Mouse (Mus musculus) heart, embryonic 14.5 days (tissue): ENCODE results near the gene Hist1h3h. TPM values are rescaled to one million over a fixed set of nuclear protein-coding genes. Genes with fewer than 3 reads are reported as not detected.
A peak's percentile ranks its signal among the peaks of the same experiment; 100 is the strongest.
"Not testable (repeated sequence)": the region's sequence is repeated elsewhere in the genome, so short reads cannot be mapped to it uniquely, and the experiment has no call there.

Experiments
- ATAC-seq: fragments of 200-750 bp; cut with Nextera tagmentation; 2 replicates; pipeline ENCODE4 v1.8.0; 2017; ENCODE audit warnings: low read depth, moderate TSS enrichment; ENCODE audit not compliant: insufficient number of reproducible peaks, insufficient read depth, low FRiP score
- H3K27ac ChIP-seq, 2 experiments: fragments of 200-500 bp in 1 of 2; fragments of 300-500 bp in 1 of 2; sonication (generic) in 1 of 2; replicated peaks in 1 of 2; 2 replicates each; pipeline ENCODE4 v1.5.1; 2012 to 2014; ENCODE audit warnings: low read depth in 2 of 2, low read length in 2 of 2, control low read depth in 1 of 2, mild to moderate bottlenecking in 1 of 2, mixed read lengths in 1 of 2; ENCODE audit not compliant: control insufficient read depth in 1 of 2, insufficient read depth in 1 of 2
- H3K27me3 ChIP-seq: fragments of 300-500 bp; sonication (generic); 2 replicates; pipeline ENCODE4 v1.6.1; 2014; ENCODE audit warnings: mild to moderate bottlenecking, low read length, control low read depth; ENCODE audit not compliant: control insufficient read depth, insufficient read depth
- H3K36me3 ChIP-seq: fragments of 300-500 bp; sonication (generic); 2 replicates; pipeline ENCODE4 v1.6.1; 2014; ENCODE audit warnings: mild to moderate bottlenecking, control low read depth, low read length, mixed read lengths; ENCODE audit not compliant: control insufficient read depth, insufficient read depth
- H3K4me1 ChIP-seq, 2 experiments: fragments of 200-500 bp in 1 of 2; fragments of 300-500 bp in 1 of 2; sonication (generic) in 1 of 2; 2 replicates each; pipeline ENCODE4 v1.6.1; 2012 to 2014; ENCODE audit warnings: low read length in 2 of 2, control low read depth in 1 of 2, mixed read lengths in 1 of 2; ENCODE audit not compliant: control insufficient read depth in 2 of 2, insufficient read depth in 2 of 2
- H3K4me2 ChIP-seq: fragments of 300-500 bp; sonication (generic); 2 replicates; pipeline ENCODE4 v1.6.1; 2014; ENCODE audit warnings: mild to moderate bottlenecking, low read length
- H3K4me3 ChIP-seq, 2 experiments: fragments of 200-500 bp in 1 of 2; fragments of 300-500 bp in 1 of 2; sonication (generic) in 1 of 2; 2 replicates each; pipeline ENCODE4 v1.5.1; 2012 to 2014; ENCODE audit warnings: low read length in 2 of 2, mild to moderate bottlenecking in 2 of 2, control low read depth in 1 of 2, low read depth in 1 of 2, moderate library complexity in 1 of 2; ENCODE audit not compliant: control insufficient read depth in 1 of 2, insufficient read depth in 1 of 2
- H3K9ac ChIP-seq: fragments of 300-500 bp; sonication (generic); 2 replicates; pipeline ENCODE4 v1.6.1; 2014; ENCODE audit warnings: mild to moderate bottlenecking, low read length
- H3K9me3 ChIP-seq: fragments of 300-500 bp; sonication (generic); 2 replicates; pipeline ENCODE4 v1.6.1; 2016; ENCODE audit warnings: low read length, control low read depth; ENCODE audit not compliant: control insufficient read depth
- WGBS: fragments of 180-500 bp; shearing (Covaris S2); extraction: QIAGEN DNeasy Blood & Tissue Kit; methylation state at CpG from one replicate; pipeline ENCODE4 v1.1.7; 2014; 5-methylcytosine and 5-hydroxymethylcytosine counted together
- polyA plus RNA-seq: library from polyadenylated mRNA; unstranded; fragments of >200 nt; fragmentation: Nextera tagmentation; extraction: Ambion mirVana; gene quantifications from 2 replicates; pipeline ENCODE4 v1.2.1, GENCODE M21; 2014

Gene Hist1h3h
- polyA plus RNA-seq, 1 experiment from 2014 or later, result 4.4 TPM

DNA sequence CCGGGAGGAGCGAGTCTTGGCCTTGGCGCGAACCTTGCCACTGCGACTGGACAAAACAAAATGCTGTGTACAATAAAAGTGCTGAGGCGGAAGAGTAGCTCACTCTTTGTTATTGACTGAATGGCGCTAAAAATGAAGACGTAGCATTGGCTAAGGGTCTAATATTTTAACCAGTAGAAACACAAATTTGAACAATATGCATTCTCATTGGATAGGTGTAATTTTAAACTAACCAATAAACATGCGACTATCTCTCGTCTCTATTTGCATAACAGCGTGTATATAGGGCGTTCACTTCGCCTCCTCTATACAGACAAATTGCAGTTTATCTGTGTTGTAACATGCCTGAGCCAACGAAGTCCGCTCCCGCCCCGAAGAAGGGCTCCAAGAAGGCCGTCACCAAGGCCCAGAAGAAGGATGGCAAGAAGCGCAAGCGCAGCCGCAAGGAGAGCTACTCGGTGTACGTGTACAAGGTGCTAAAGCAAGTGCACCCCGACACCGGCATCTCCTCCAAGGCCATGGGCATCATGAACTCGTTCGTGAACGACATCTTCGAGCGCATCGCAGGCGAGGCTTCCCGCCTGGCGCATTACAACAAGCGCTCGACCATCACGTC lies 4.4 kb downstream of the Hist1h3h start, which contains the start of gene Hist1h2bm:
Gene Hist1h2bm, plus strand, starts transcription at position 288 of the 616 bp plus-strand sequence.
- WGBS, result under 1% methylated on average over 36 of the region's 37 CpGs
- H3K9ac ChIP-seq, result peak within 1 kb of the TSS; percentile 69
- peak within 1 kb of the TSS; percentile 66 for H3K4me2 ChIP-seq
- H3K4me1 ChIP-seq, result peaks cover 2 to 16% of the 10 kb centered on the region in 2 experiments
- peak; percentile 97 for ATAC-seq
- peak within 1 kb of the TSS; percentile 80 to 90 for H3K27ac ChIP-seq
- not testable (repeated sequence) for H3K36me3 ChIP-seq, H3K9me3 ChIP-seq, H3K27me3 ChIP-seq
- peak within 1 kb of the TSS; percentile 41 to 49 for H3K4me3 ChIP-seq

DNA sequence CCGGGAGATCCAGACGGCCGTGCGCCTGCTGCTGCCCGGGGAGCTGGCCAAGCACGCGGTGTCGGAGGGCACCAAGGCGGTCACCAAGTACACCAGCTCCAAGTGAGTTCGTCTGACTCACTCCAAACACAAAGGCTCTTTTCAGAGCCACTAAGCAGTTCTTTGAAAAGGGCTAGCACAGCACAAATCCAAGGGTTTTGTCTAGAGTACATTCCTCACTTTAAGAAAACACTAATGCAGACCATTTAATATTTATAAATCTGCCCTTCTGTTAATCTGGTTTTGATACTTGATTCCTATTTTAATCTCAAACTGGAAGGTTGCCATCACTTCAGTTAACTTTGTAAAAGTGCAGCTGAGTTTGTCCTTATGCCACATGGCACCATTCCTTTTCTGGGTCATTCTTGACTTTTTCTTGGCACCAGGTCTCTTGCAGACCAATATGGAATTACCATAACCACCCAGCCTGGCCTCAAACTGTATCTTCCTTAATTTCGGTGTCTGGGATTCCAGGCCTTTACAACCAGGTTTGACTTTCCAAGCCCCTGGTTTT lies 5.0 kb downstream of the Hist1h3h start:
- ATAC-seq, result no peak
- Histone ChIP-seq H3K9me3 (no peaks in the 10 kb centered on the region), H3K4me2 (peak overlapping the region; percentile 66), H3K4me1 (peaks cover 2 to 12% of the 10 kb centered on the region in 2 experiments), H3K27ac (peak overlapping the region; percentile 80 to 84), H3K36me3 (no peaks in the 10 kb centered on the region), H3K27me3 (no peaks in the 10 kb centered on the region), H3K9ac (peak overlapping the region; percentile 64), H3K4me3 (peak overlapping the region; percentile 41 to 42)
- 5% methylated on average over 11 of the region's 11 CpGs for WGBS

DNA sequence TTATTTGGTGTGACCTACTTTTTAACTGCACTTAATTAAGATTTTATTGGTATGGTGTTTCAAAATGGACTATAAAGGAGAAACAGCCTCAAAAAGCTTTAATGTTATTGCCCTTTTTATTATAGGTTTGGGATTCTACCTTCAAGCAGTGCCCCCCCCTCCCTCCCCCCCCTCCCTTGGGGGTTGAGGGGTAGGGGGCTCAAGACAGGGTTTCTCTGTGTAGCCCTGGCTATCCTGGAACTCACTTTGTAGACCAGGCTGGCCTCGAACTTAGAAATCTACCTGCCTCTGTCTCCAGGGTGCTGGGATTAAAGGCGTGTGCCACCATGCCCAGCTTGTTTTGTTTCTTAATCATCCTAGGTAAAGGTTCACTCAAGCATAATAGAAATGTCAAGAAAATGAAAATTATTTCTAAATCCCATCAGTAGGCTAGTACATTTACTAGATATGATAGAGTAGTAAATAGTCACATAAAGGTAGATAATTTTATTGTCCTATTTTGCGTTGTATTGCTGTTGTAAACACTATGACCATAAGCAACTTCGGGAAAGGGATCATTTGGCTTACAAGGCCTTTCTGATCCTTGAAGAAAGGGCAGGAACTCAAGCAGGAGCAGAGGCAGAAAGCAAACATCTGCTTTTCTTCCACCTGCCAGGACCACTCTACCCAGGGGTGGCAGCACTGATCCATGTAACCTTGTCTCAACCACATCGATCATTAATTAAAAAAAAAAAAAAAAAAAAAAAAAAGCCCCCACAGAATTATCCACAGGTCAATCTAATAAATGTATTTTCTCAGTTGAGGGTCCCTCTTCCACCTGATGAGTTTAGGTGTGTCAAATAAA lies 5.8 kb downstream of the Hist1h3h start:
- H3K9me3 ChIP-seq, result no peaks in the 10 kb centered on the region
- no peak for ATAC-seq
- peak overlapping the region; percentile 66 for H3K4me2 ChIP-seq
- H3K27ac ChIP-seq, result no peak overlapping the region
- H3K9ac ChIP-seq, result peak overlapping the region; percentile 64; the same call in 1 of the 2 replicates
- peaks cover 2 to 10% of the 10 kb centered on the region in 2 experiments for H3K4me1 ChIP-seq
- WGBS, result 46% methylated on average over 5 of the region's 5 CpGs
- H3K36me3 ChIP-seq, result no peaks in the 10 kb centered on the region
- H3K4me3 ChIP-seq, result no peak overlapping the region
- H3K27me3 ChIP-seq, result no peaks in the 10 kb centered on the region

DNA sequence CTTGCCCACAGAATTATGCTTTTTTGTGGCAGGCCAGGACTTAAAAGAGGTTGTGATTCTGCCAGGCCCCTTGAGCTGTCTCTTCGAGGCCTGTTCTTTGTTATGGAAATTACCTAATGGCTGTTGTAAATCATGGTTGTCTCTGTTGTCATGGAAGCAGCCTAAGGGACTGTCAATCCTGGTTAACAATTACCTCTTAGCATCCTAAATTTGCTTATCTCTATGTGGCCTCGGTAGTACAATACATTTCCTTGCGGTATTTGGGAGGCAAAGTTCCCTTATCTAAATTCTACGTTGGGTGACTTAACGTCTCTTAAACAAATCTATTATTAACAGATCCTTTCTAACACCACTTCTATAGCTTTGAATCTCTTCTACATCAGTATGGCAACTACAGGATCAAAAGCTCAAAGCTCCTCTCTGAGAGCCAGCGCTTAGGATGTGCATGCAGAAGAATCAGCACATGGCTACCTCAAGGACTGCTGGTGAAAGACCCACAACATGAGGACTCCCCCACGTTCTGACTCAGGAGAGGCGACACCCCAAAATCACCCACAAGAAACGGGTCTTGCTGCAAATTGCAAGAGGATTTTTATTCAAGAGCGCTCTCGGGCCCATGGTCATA lies 10.6 kb downstream of the Hist1h3h start:
- no peak overlapping the region for H3K9ac ChIP-seq
- no peak overlapping the region for H3K4me2 ChIP-seq
- H3K9me3 ChIP-seq, result no peaks in the 10 kb centered on the region
- no peaks in the 10 kb centered on the region for H3K36me3 ChIP-seq
- H3K27me3 ChIP-seq, result no peaks in the 10 kb centered on the region
- WGBS, result 35% methylated on average over 9 of the region's 11 CpGs
- ATAC-seq, result no peak
- H3K27ac ChIP-seq, result no peak overlapping the region
- H3K4me3 ChIP-seq, result no peak overlapping the region
- H3K4me1 ChIP-seq, result no peaks in the 10 kb centered on the region

DNA sequence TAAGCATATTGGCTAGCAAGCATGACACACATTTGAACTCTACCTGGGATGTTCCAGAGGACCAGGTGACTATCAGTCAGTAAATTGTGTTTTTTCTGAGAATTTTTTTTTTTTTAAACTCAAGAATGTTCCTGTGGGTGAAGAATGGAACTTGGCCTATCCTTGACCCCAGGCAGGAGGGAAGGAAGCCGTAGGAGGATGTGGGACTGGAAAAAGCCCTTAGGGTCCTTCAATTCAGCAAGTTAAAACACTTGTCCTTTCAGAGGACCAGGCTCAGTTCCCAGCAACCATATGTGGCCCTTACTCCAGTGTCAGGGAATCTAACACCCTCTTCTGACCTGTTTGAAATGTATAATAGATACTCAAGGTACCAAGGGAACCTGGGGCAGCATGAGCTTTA lies 12.1 kb downstream of the Hist1h3h start:
- Histone ChIP-seq H3K27me3 (no peaks in the 10 kb centered on the region), H3K27ac (no peak overlapping the region), H3K4me2 (no peak overlapping the region), H3K4me1 (peaks cover 0 to 2% of the 10 kb centered on the region in 2 experiments; a peak in 1 of 4 replicates), H3K9me3 (no peaks in the 10 kb centered on the region), H3K36me3 (no peaks in the 10 kb centered on the region), H3K4me3 (no peak overlapping the region), H3K9ac (no peak overlapping the region)
- 48% methylated on average over 1 of the region's 1 CpGs for WGBS
- ATAC-seq, result no peak

DNA sequence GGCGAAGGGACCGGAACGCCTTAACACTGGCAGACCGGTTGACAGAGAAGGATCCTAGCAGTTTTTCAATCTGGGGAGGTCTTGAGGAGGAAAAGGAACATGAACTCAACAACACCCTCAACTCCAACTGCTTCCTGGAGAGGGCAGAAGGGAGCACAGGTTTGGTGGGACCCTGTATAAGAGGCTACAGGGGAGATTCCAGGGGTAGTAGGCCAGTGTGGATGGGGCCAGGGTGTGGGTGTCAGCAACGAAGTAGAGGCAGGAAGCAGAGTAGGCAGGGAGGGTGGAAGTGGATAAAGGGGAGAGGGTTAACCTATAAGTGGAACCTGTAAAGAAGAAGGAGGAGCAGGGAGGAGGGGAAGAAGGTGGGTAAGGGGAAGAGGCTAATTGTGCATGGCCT lies 16.0 kb downstream of the Hist1h3h start:
- H3K4me2 ChIP-seq, result no peak overlapping the region
- WGBS, result 76% methylated on average over 5 of the region's 5 CpGs
- no peak overlapping the region for H3K4me3 ChIP-seq
- H3K9me3 ChIP-seq, result no peaks in the 10 kb centered on the region
- H3K36me3 ChIP-seq, result no peaks in the 10 kb centered on the region
- H3K9ac ChIP-seq, result no peak overlapping the region; the same call in 1 of the 2 replicates
- H3K27ac ChIP-seq, result peak overlapping the region in 1 of 2 experiments; percentile 92; a peak in 2 of 4 replicates
- H3K4me1 ChIP-seq, result peaks cover 0 to 6% of the 10 kb centered on the region in 2 experiments; a peak in 1 of 4 replicates
- no peak for ATAC-seq
- H3K27me3 ChIP-seq, result no peaks in the 10 kb centered on the region
